Mouse (Mus musculus): ENCODE results near the gene Prl2c2.
"Not testable (repeated sequence)": the region's sequence is repeated elsewhere in the genome, so short reads cannot be mapped to it uniquely, and the experiment has no call there.

Gene Prl2c2

GRCm38 (mm10) chr13:13005283-13005682 is at the start of gene Prl2c2:
Prl2c2 (minus strand) TSS chr13:13005383.
- DNase-seq: not testable (repeated sequence)

GRCm38 (mm10) chr13:13025872-13026271 is 20.7 kb upstream of the Prl2c2 start:
- DNase-seq: not testable (repeated sequence)

- not testable (repeated sequence) for DNase-seq
Measured at GRCm38 (mm10) chr13:13013993-13014549, 8.9 kb upstream of the Prl2c2 start.
